Mouse (Mus musculus): Measurements from ENCODE around the gene Alg14.

Alg14 gene

DNA sequence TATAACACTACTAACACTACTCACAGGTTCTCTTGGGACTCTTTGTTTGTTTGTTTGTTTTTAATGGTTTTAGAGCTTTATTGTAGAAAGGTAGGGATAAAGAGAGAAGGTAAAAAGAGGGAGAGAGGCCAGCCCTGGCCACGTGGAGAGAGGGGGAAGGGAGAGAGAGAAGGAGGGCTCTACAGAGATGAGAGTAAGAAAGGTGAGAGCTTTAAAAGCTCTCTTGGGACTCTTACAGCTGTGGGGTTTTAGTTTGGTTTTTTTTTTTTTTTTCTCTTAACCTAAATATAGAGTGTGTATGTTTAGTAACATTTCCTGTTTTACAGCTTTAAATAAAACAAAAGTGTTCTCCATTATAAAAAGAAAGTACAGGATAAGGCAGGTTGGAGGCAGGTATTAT is 70.4 kb downstream of the Alg14 start:
- DNase-seq (ENCODE audit: low read depth in 1 of 2, low spot score in 2 of 2): no peak

DNA sequence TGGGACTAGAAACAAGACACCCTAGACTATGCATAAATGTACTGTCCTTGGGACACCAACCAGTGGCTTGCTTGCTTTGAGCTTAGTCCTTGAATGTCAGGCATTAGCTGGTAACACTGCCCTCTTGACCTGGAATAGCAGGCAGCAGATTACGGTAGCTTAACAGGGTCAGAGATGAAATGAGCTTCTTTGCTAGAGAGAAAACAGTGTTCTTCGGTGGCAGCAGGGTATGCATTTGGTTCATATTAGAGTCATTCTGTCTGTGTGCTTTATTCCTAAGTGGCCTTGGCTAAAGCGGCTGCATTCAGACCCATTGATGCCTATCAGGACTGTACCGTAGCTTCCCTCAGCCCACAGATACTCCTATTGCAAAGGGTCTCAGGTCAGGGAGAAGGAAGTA is 72.8 kb downstream of the Alg14 start:
- no peak for DNase-seq (ENCODE audit: low read depth in 1 of 2, low spot score in 2 of 2)

GRCm38 (mm10) chr3:121365131-121365530 is 73.6 kb downstream of the Alg14 start:
- no peak for DNase-seq (ENCODE audit: low read depth in 1 of 2, low spot score in 2 of 2)

DNA sequence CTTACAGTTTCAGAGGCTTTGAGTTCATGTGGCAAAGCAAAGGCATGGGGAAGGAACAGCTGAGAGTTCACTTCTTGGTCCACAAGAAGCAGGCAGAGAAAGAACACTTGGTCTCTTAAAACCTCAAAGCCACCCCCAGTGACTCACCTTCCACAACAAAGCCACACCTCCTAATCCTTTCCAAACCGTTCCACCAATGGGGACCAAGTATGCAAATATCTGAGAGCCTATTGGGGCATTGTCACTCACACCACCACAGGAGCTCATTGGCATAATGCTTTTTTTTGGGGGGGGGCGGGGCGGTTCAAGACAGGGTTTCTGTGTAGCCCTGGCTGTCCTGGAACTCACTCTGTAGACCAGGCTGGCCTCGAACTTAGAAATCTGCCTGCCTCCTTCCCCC is 77.0 kb downstream of the Alg14 start:
- DNase-seq (ENCODE audit: low read depth in 1 of 2, low spot score in 2 of 2): no peak

- peak in 1 of 2 experiments; percentile 32 for DNase-seq (ENCODE audit: low read depth in 1 of 2, low spot score in 2 of 2)
These were observed 77.9 kb downstream of the Alg14 start for GRCm38 (mm10) chr3:121369517-121369916.

DNA sequence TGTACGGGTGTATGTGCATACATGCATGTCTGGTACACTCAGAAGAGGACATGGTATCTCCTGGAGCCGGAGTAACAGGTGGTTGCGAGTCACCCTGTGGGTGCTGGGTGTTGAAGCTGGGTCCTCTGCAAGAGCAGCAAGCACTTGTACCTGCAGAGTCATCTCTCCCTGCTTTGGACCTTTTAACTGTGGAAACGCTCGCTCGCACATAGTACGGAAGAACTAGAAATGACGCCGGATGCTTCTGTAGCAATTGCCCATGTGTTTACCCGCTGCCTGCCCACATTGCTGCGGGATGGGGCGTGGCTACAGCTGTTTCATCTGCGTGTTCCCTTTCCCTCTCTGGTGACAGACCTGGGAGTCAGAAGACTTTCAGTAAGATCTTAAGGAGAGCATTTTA is 78.7 kb downstream of the Alg14 start:
- peak in 1 of 2 experiments; percentile 27 for DNase-seq (ENCODE audit: low read depth in 1 of 2, low spot score in 2 of 2)

- no peak for DNase-seq (ENCODE audit: low read depth in 1 of 2, low spot score in 2 of 2)
These were observed 79.4 kb downstream of the Alg14 start for GRCm38 (mm10) chr3:121370830-121371526.

- no peak for DNase-seq (ENCODE audit: low read depth in 1 of 2, low spot score in 2 of 2)
These were observed 80.1 kb downstream of the Alg14 start for GRCm38 (mm10) chr3:121371527-121372220.

DNA sequence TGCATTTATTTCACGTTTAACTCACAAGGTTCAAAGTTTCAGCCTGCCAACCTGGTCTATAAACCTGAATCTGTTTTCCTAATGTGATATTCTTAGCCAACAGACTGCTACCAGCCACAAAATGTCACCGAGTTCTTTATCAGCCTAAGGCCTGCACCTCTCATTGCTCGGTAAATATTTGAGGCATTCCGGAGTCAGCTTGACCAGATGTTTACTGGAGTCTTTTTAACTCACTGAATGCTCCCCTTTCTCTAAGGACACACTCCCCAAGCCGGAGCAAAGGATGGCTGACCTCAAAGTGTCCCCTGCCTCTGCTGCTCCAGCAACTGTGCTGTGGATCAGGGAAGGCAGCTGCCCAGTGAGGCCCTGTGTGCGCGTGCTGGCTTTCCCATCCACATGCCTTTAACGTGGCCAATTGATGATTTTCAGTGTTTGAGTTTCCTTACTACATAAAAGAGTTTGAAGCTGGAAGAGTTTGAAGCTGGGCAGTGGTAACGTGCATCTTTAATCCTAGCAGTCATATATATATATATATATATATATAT is 82.4 kb downstream of the Alg14 start:
- no peak for DNase-seq (ENCODE audit: low read depth in 1 of 2, low spot score in 2 of 2)

GRCm38 (mm10) chr3:121375541-121376129 is 84.1 kb downstream of the Alg14 start:
- no peak for DNase-seq (ENCODE audit: low read depth in 1 of 2, low spot score in 2 of 2)

- no peak for DNase-seq (ENCODE audit: low read depth in 1 of 2, low spot score in 2 of 2)
These were observed 87.4 kb downstream of the Alg14 start for GRCm38 (mm10) chr3:121378708-121379612.

- no peak for DNase-seq (ENCODE audit: low read depth in 1 of 2, low spot score in 2 of 2)
These were observed 88.1 kb downstream of the Alg14 start for GRCm38 (mm10) chr3:121379699-121380098.

GRCm38 (mm10) chr3:121387471-121388009 is 96.0 kb downstream of the Alg14 start:
- DNase-seq (ENCODE audit: low read depth in 1 of 2, low spot score in 2 of 2): no peak

DNA sequence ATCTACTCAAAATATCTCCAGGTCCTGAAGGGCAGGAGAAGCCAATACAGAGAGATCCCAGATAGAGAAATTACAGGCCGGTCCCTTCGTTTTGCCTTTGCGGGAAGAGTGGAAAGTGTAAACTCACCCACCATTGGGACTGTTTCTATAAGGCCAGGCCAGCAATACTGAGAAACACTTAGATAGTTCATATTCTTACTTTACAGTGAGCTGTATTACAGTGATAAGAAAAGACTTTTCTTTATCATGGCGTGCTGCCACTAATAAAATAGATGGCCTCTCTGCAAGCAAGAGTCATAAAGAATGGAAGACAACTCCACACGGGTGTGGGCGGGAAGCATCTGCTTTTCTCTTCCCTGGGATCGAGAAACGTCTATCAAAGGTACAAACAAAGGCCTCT is 97.8 kb downstream of the Alg14 start:
- no peak for DNase-seq (ENCODE audit: low read depth in 1 of 2, low spot score in 2 of 2)

- DNase-seq (ENCODE audit: low read depth in 1 of 2, low spot score in 2 of 2): no peak
These were observed 98.4 kb downstream of the Alg14 start for GRCm38 (mm10) chr3:121389860-121390530.

DNA sequence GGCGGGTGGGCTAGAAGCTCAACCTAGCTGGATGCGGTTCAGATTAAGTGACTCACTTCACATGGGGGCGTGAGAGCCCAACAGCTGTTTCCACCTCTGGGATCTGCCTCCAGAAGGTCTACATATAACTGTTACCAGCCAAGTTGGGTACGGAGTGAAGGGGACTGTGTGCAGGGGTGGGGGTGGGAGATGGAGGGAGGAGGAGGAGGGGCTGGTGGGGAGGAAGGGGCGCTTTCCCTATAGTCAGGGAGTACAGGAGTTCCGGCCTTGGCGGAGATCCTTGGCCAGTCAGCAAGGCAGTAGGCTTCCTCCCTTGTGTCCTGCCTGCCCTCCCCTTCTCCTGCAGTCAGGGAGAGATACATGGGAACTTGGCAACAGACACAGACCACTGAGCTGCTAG is 99.2 kb downstream of the Alg14 start:
- no peak for DNase-seq (ENCODE audit: low read depth in 1 of 2, low spot score in 2 of 2)

- DNase-seq (ENCODE audit: low read depth in 1 of 2, low spot score in 2 of 2): no peak
These were observed 104.2 kb downstream of the Alg14 start for GRCm38 (mm10) chr3:121395588-121396295.

DNA sequence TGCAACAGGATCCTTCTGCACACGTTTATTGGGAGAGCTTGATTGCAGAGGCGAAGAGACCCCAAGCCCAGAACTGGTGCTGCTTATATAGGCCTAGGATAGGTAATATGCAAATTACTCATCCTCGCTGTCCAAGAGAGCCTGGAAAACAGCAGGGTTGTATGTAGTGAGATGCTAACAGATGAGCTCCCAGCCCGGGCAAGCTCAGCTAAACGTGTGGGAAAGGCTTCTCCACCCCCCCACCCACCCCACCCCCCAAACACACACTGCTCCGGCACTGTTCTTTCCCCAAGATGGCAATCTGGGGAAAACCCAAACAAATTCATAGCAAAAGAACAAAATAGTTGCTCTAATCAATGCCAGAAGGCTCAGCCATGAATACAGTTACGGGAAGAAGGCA is 105.0 kb downstream of the Alg14 start:
- no peak for DNase-seq (ENCODE audit: low read depth in 1 of 2, low spot score in 2 of 2)

DNA sequence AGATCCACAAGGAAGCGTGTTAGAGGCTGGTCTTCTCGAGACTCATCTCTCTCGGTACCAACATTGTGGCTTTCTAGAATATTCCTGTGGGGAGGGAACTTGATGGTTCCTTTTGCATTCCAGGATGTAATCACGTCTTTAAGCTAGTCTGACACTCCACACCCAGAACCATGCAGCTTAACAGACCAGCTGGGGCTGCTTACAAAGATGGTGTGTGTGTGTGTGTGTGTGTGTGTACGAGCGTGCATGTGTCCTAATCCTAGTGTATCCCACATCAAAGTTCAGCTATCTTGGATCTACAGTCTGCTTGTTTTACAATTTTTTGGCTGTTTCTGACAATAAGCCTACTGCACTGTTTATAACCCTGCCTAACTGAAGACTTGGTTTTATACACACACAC is 105.4 kb downstream of the Alg14 start:
- DNase-seq (ENCODE audit: low read depth in 1 of 2, low spot score in 2 of 2): no peak

- DNase-seq (ENCODE audit: low read depth in 1 of 2, low spot score in 2 of 2): no peak
These were observed 109.8 kb downstream of the Alg14 start for GRCm38 (mm10) chr3:121401384-121401783.
